Mouse (Mus musculus) neural tube, embryonic 15.5 days (tissue): Measurements from ENCODE around the gene Hoxc11. TPM values are rescaled to one million over a fixed set of nuclear protein-coding genes. Genes with fewer than 3 reads are reported as not detected.

Source experiments
- ATAC-seq: fragments of 200-750 bp; cut with Nextera tagmentation; 2 replicates; pipeline ENCODE4 v1.8.0; 2017; ENCODE audit warnings: mild to moderate bottlenecking, moderate TSS enrichment, moderate library complexity; ENCODE audit not compliant: low FRiP score
- H3K27ac ChIP-seq: fragments of 300-500 bp; sonication (generic); replicated peaks from 2 replicates; pipeline ENCODE4 v1.5.1; 2015; ENCODE audit warnings: mild to moderate bottlenecking, inconsistent platforms
- H3K27me3 ChIP-seq: fragments of 300-500 bp; sonication (generic); replicated peaks from 2 replicates; pipeline ENCODE4 v1.6.1; 2015; ENCODE audit warnings: inconsistent platforms
- H3K36me3 ChIP-seq: fragments of 300-500 bp; sonication (generic); 2 replicates; pipeline ENCODE4 v1.6.1; 2015; ENCODE audit warnings: inconsistent platforms
- H3K4me1 ChIP-seq: fragments of 300-500 bp; sonication (generic); 2 replicates; pipeline ENCODE4 v1.6.1; 2015; ENCODE audit warnings: inconsistent platforms
- H3K4me2 ChIP-seq: fragments of 300-500 bp; sonication (generic); 2 replicates; pipeline ENCODE4 v1.6.1; 2015; ENCODE audit warnings: inconsistent platforms, mild to moderate bottlenecking, moderate library complexity
- H3K4me3 ChIP-seq: fragments of 300-500 bp; sonication (generic); replicated peaks from 2 replicates; pipeline ENCODE4 v1.5.1; 2015; ENCODE audit warnings: mild to moderate bottlenecking, inconsistent platforms
- H3K9ac ChIP-seq: fragments of 300-500 bp; sonication (generic); replicated peaks from 2 replicates; pipeline ENCODE4 v1.6.1; 2015; ENCODE audit warnings: mild to moderate bottlenecking, inconsistent platforms
- H3K9me3 ChIP-seq: fragments of 300-500 bp; sonication (generic); replicated peaks from 2 replicates; pipeline ENCODE4 v1.6.1; 2016; ENCODE audit warnings: inconsistent platforms
- WGBS: fragments of 180-500 bp; shearing (Covaris S2); methylation state at CpG from one replicate; pipeline ENCODE4 v1.1.7; 2015; ENCODE audit warnings: mixed read lengths; 5-methylcytosine and 5-hydroxymethylcytosine counted together
- polyA plus RNA-seq: library from polyadenylated mRNA; unstranded; fragments of >200 nt; fragmentation: Nextera tagmentation; extraction: Ambion mirVana; gene quantifications from 2 replicates; pipeline ENCODE4 v1.2.1, GENCODE M21; 2015

The Hoxc11 gene
- polyA plus RNA-seq, 1 experiment from 2014 or later, result 2.1 TPM

GRCm38 (mm10) chr15:102921053-102922011, 32.9 kb upstream of the Hoxc11 start, which contains the start of gene Hoxc13:
Hoxc13 (plus strand) TSS chr15:102921103.
- Histone ChIP-seq H3K4me2 (peak within 1 kb of the TSS; percentile 39), H3K4me1 (peaks cover 17% of the 10 kb centered on the region), H3K27me3 (peaks cover 85% of the 10 kb centered on the region), H3K36me3 (no peaks in the 10 kb centered on the region), H3K9ac (peak within 1 kb of the TSS; percentile 31), H3K4me3 (peak within 1 kb of the TSS; percentile 35), H3K9me3 (no peaks in the 10 kb centered on the region), H3K27ac (peak within 1 kb of the TSS; percentile 58)
- ATAC-seq, result peak; percentile 8; the same call in 1 of the 2 replicates
- 1% methylated on average over 83 of the region's 88 CpGs for WGBS

DNA sequence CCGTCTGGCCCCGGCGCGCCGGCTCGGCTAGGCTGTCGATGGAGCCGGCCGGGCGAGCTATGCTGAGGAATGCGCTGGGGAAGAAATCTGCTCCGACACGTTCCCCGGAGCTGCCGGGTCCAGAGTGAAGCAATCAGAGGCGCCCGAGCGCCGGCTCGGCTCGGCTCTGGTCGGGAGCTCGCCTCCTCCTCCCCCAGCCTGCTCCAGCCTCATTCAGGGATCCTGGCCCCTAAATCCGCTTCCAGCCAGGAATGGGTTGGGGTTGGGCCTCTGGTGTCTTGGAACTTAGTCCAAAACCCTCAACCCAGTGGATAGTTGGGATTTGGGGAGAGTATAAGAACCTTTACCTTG, 32.2 kb upstream of the Hoxc11 start:
- H3K27ac ChIP-seq, result peak overlapping the region; percentile 24; the same call in 1 of the 2 replicates
- no peaks in the 10 kb centered on the region for H3K9me3 ChIP-seq
- peaks cover 17% of the 10 kb centered on the region for H3K4me1 ChIP-seq
- under 1% methylated on average over 24 of the region's 24 CpGs for WGBS
- ATAC-seq, result 0 out of 2 replicates have a peak, but pooled peaks have one; percentile 17
- H3K4me3 ChIP-seq, result peak overlapping the region; percentile 35
- H3K9ac ChIP-seq, result peak overlapping the region; percentile 31
- H3K4me2 ChIP-seq, result peak overlapping the region; percentile 39; the same call in 1 of the 2 replicates
- peaks cover 81% of the 10 kb centered on the region for H3K27me3 ChIP-seq
- H3K36me3 ChIP-seq, result no peaks in the 10 kb centered on the region

DNA sequence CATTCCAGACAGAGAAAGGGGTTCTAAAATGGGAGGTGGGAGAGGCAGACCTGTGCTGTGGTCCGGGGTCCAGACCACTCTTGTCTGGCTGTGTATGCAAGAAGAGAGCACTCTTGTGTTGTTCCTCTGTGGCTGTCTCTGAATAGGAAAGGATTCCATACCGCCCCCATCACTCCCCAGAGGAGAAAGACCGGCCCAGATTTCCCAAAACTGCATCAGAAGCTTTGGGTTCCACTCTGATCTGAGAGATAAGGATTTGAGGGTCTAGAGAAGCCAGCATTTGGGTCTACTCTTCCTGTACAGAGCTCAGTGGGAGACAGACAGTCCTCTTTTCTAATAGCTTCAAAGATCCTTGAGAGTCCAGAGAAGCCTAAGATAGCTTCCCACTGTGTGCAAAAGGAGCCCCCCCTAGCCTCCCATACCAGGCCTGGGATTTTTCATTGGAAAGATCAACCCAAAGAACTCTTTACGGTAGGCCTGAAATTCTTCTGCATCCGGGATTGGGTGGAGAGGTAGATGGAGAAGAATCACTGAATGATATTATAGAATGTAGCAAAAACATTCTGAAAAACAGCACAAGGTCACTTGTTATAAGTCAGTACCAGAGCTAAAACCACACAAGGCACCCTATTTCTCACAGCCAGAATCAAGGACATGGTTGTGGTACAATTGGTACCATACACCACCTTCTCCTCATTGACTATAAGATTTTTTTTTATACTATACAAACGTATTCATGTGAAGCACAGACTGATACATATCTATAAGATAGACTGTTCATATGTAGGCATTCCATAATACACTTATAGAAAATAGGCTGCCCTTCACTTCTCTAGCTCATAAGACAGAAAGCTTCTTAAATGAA, 31.4 kb upstream of the Hoxc11 start:
- no peak for ATAC-seq
- Histone ChIP-seq H3K36me3 (no peaks in the 10 kb centered on the region), H3K27me3 (peaks cover 77% of the 10 kb centered on the region), H3K9me3 (no peaks in the 10 kb centered on the region), H3K27ac (no peak overlapping the region), H3K4me2 (peak overlapping the region; percentile 22; the same call in 1 of the 2 replicates), H3K4me3 (peak overlapping the region; percentile 35), H3K4me1 (peaks cover 17% of the 10 kb centered on the region), H3K9ac (no peak overlapping the region)
- 16% methylated on average over 6 of the region's 6 CpGs for WGBS

- no peak overlapping the region for H3K9ac ChIP-seq
- WGBS, result 2% methylated on average over 40 of the region's 40 CpGs
- H3K4me1 ChIP-seq, result no peaks in the 10 kb centered on the region
- H3K9me3 ChIP-seq, result no peaks in the 10 kb centered on the region
- H3K27ac ChIP-seq, result no peak overlapping the region
- H3K4me3 ChIP-seq, result no peak overlapping the region
- no peak for ATAC-seq
- H3K36me3 ChIP-seq, result no peaks in the 10 kb centered on the region
- H3K27me3 ChIP-seq, result peaks cover 87% of the 10 kb centered on the region
- peak overlapping the region; percentile 5; the same call in 1 of the 2 replicates for H3K4me2 ChIP-seq
Measured at GRCm38 (mm10) chr15:102927032-102927645, 27.1 kb upstream of the Hoxc11 start.

DNA sequence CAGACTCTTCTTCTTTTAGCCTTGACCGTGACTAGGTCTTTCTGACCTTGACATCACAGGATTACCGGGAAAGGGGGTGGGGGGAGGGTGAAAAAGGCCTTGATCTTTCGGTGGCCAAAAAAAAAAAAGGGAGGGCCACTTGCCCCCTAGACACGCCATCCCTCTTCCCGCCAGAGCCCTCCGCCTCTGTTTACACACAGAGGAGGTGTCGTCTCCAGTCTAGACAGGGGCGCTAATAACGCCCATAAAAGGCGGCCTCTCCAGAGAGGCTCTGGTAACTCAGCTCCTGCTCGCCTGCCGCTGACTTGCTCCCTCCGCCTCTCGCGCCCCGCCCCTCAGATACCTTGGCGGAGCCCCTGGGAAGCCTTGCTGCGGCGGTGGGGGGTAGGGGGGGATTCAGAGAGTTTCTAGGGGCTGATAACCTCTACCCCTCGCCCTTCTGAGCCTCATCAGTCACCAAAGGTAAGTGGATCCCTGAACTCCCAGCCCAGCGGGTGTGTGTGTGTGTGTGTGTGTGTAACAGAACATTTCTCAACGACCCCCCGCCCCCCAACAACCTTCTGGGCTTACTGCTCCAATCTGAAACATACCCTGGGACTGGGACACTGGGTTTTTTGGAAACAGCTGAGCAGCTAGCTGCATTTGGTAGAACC, 22.4 kb upstream of the Hoxc11 start:
- H3K4me3 ChIP-seq, result no peak overlapping the region
- under 1% methylated on average over 23 of the region's 23 CpGs for WGBS
- H3K27ac ChIP-seq, result 0 out of 2 replicates have a peak overlapping the region, but pooled peaks have one; percentile 28
- no peak for ATAC-seq
- no peaks in the 10 kb centered on the region for H3K36me3 ChIP-seq
- no peaks in the 10 kb centered on the region for H3K4me1 ChIP-seq
- peak overlapping the region; percentile 17; the same call in 1 of the 2 replicates for H3K4me2 ChIP-seq
- no peaks in the 10 kb centered on the region for H3K9me3 ChIP-seq
- H3K9ac ChIP-seq, result no peak overlapping the region
- H3K27me3 ChIP-seq, result peaks cover 90% of the 10 kb centered on the region

- 2% methylated on average over 12 of the region's 12 CpGs for WGBS
- 0 out of 2 replicates have a peak overlapping the region, but pooled peaks have one; percentile 33 for H3K27ac ChIP-seq
Measured at GRCm38 (mm10) chr15:102934438-102934837, 19.8 kb upstream of the Hoxc11 start.

GRCm38 (mm10) chr15:102934897-102935296, 19.3 kb upstream of the Hoxc11 start:
- Histone ChIP-seq H3K4me2 (peak overlapping the region; percentile 43), H3K27ac (peak overlapping the region; percentile 28; the same call in 1 of the 2 replicates), H3K4me1 (peaks cover 5% of the 10 kb centered on the region; the same call in 1 of the 2 replicates), H3K27me3 (peaks cover 92% of the 10 kb centered on the region), H3K9ac (0 out of 2 replicates have a peak overlapping the region, but pooled peaks have one; percentile 20), H3K9me3 (no peaks in the 10 kb centered on the region), H3K4me3 (peak overlapping the region; percentile 37), H3K36me3 (no peaks in the 10 kb centered on the region)
- ATAC-seq, result no peak
- WGBS, result under 1% methylated on average over 27 of the region's 27 CpGs

More at GRCm38 (mm10) chr15:102934438-102934837, 19.8 kb upstream of the Hoxc11 start:
- peak overlapping the region; percentile 23; the same call in 1 of the 2 replicates for H3K9ac ChIP-seq
- no peaks in the 10 kb centered on the region for H3K36me3 ChIP-seq
- no peak for ATAC-seq
- H3K4me2 ChIP-seq, result peak overlapping the region; percentile 43
- peak overlapping the region; percentile 37; the same call in 1 of the 2 replicates for H3K4me3 ChIP-seq
- H3K27me3 ChIP-seq, result peaks cover 92% of the 10 kb centered on the region
- H3K9me3 ChIP-seq, result no peaks in the 10 kb centered on the region
- H3K4me1 ChIP-seq, result peaks cover 3% of the 10 kb centered on the region; the same call in 1 of the 2 replicates

DNA sequence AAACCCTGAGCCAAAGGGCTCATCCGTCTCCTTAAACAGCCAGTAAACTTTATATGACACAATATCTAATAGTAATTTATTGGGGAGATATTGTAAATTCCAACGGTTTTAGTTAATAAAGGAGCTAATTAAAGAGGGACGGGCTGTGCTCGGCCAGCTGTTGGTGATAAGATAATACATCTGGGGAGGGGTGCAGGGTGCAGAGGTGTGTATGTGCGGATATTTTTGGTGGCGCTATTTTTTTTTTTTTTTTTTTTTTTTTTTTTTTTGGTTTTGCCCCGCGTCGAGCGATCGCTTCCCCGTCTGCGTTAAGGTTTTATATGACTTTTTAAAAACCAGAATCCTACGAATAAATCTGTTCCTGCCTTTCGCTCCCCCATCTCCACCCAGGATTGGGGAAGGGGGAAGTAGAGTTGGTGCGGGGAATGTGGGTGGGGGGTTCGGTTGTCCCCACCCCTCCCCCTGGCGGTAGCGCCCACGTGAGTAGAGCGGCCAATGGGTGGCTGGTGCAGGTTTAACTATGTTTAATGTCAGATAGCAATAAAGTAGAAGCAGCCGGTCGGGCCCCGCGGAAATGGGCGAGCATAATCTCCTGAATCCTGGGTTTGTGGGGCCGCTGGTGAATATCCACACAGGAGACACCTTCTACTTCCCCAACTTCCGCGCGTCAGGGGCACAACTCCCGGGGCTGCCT, 17.8 kb upstream of the Hoxc11 start, which contains the start of gene Hoxc12:
Gene Hoxc12 (plus strand): TSS at position 479 of the 694 bp plus-strand sequence.
- Histone ChIP-seq H3K9ac (0 out of 2 replicates have a peak within 1 kb of the TSS, but pooled peaks have one; percentile 21), H3K9me3 (no peaks in the 10 kb centered on the region), H3K4me1 (peaks cover 5% of the 10 kb centered on the region; the same call in 1 of the 2 replicates), H3K4me2 (peak within 1 kb of the TSS; percentile 43), H3K27ac (peak within 1 kb of the TSS; percentile 69), H3K4me3 (peak within 1 kb of the TSS; percentile 37), H3K27me3 (peaks cover 92% of the 10 kb centered on the region), H3K36me3 (no peaks in the 10 kb centered on the region)
- no peak for ATAC-seq
- WGBS, result under 1% methylated on average over 30 of the region's 31 CpGs

GRCm38 (mm10) chr15:102937036-102937666, 17.1 kb upstream of the Hoxc11 start:
- H3K4me3 ChIP-seq, result peak overlapping the region; percentile 37
- peak overlapping the region; percentile 69 for H3K27ac ChIP-seq
- no peaks in the 10 kb centered on the region for H3K36me3 ChIP-seq
- ATAC-seq, result no peak
- H3K4me2 ChIP-seq, result peak overlapping the region; percentile 43
- 1% methylated on average over 50 of the region's 50 CpGs for WGBS
- peaks cover 92% of the 10 kb centered on the region for H3K27me3 ChIP-seq
- H3K9me3 ChIP-seq, result no peaks in the 10 kb centered on the region
- peaks cover 5% of the 10 kb centered on the region; the same call in 1 of the 2 replicates for H3K4me1 ChIP-seq
- 0 out of 2 replicates have a peak overlapping the region, but pooled peaks have one; percentile 21 for H3K9ac ChIP-seq
